Mouse (Mus musculus): Measurements from ENCODE around the gene Net1.
A peak's percentile ranks its signal among the peaks of the same experiment; 100 is the strongest.
"Not testable (repeated sequence)": the region's sequence is repeated elsewhere in the genome, so short reads cannot be mapped to it uniquely, and the experiment has no call there.

Gene Net1

DNA sequence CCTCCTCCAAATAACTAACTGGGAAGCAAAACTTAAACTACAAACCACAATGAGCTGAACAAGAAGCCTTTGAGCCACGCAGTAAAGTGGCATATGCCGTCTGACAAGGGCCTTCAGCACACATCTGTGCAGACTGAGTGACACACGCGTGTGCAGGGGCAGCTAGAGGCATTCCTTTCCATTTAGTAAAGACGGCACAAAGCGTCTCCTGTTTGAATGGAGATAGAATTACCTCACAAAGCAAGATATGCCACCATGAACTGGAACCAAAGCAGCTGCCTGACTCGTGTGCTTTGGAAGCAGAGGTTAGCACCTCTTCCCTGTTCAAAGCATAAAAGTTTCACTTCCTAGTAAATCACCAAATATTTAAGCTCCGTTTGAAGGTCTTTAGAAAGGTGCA, 28.0 kb downstream of the Net1 start:
- DNase-seq (ENCODE audit: low spot score in 2 of 2), result no peak

DNA sequence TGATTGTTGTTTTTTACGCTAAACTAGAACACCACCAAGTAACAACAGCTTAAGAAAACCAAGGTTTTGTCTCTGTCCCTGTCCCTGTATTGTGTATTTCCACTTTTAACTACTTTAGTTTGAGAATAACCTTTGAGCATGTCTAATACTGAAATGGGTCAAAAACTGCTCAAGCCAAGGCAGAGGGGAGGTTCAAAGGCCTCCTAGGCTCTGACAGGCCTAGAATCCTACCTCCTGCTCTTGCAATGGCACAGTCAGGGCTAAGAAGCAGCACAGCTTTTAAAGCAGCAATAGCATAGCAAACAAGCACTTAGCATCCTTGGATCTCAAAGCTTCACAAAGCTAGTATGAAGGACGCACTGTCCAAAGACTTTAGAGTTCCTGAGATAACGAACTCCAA, 28.9 kb downstream of the Net1 start:
- DNase-seq (ENCODE audit: low spot score in 2 of 2), result no peak

- no peak for DNase-seq (ENCODE audit: low spot score in 2 of 2)
Measured at GRCm38 (mm10) chr13:3886663-3887062, 31.4 kb downstream of the Net1 start.

DNA sequence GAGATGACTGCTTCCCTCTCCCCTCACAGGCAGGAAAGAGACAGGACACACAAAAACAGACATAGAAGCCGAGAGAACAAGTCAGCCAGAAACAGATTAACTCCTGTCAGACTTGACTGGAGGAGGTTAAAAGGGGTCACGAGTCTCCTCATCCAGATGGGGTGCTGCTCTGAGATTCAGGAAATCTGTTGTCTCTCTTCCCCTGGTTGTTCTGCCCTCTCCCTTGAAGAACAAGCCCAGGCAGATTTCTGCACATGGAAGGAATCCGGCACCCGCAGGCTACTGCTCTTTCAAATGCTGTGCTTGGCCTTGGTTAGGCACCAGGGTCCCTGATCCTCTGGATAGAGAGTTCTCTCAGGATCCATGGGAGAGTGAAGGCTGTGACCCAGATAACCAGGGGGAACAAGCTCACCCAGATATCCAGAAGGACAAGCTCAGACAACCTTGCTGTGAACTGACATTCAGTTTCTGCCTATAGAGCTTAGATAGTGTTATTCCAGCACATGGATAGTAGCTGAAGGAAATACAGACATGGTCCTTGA, 40.3 kb downstream of the Net1 start:
- DNase-seq (ENCODE audit: low spot score in 2 of 2), result no peak

- DNase-seq (ENCODE audit: low spot score in 2 of 2), result no peak
Measured at GRCm38 (mm10) chr13:3877185-3877584, 40.8 kb downstream of the Net1 start.

DNA sequence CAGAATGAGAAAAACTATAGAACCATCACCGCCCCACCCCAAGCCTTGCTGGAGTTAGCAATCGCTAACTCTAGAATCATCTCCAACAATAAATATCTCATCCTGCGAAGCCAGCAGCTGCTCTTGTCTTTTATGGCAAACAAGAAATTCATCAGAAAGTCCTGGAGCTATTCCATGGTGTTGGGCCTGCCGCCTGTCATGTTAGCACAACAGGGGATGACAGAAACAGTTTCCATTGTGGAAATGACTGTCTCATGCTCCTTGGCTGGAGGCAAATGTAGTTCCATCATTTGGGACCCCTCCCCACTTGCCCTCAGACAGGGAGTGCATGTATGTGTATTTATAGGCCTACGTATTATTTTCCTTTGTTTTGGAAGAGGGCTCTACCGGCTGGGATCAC, 41.6 kb downstream of the Net1 start:
- no peak for DNase-seq (ENCODE audit: low spot score in 2 of 2)

DNA sequence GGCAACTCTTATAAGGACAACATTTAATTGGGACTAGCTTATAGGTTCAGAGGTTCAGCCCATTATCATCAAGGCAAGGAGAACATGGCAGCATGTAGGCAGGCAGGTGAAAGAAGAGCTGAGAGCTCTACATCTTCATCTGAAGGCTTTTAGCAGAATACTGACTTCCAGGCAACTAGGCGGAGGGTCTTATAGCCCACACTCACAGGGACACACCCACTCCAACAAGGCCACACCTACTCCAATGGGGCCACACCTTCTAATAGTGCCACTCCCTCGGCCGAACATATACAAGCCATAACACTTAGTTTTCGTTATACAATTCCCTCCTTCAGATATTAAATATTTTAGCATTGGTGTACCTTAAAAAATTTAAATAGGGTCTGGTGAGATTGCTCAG, 45.2 kb downstream of the Net1 start:
- no peak for DNase-seq (ENCODE audit: low spot score in 2 of 2)

DNA sequence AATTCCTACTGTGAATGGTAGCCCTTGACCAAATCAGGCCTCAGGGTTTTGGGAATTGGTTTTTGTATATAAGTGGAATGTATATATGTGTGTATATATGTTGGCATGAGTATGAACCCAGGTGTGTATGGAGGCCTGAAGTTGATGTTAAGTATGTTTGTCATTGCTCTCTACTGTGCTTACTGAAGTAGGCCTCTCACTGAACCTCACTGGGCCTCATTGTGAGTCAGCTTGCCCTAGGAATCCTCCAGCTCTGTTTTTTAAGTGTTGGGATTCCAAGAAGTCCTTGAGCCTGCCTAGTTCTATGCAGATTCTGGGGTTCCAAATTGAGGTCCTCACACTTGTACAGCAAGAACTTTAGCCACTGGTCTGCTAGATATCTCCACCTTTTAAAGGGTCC, 48.1 kb downstream of the Net1 start:
- no peak for DNase-seq (ENCODE audit: low spot score in 2 of 2)

DNA sequence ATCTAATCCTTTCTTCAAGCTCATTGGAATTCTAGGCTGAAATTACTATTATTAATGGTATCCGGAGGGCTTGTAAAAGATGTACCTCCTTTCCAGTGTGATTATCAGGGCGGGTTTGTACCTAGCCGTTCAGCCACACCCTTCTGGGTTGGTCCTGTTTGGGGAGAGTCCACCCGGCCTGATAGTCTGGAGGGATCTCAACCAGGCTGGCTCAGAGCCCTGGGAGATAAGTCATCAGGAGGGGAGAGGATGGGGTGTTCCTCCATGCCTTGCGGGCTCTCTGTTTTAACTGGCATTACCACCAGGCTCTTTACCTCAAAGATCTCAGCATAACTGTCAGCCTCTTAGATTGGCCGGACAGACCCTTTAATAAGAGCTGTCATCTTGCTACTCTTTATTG, 50.9 kb downstream of the Net1 start:
- no peak for DNase-seq (ENCODE audit: low spot score in 2 of 2)

DNA sequence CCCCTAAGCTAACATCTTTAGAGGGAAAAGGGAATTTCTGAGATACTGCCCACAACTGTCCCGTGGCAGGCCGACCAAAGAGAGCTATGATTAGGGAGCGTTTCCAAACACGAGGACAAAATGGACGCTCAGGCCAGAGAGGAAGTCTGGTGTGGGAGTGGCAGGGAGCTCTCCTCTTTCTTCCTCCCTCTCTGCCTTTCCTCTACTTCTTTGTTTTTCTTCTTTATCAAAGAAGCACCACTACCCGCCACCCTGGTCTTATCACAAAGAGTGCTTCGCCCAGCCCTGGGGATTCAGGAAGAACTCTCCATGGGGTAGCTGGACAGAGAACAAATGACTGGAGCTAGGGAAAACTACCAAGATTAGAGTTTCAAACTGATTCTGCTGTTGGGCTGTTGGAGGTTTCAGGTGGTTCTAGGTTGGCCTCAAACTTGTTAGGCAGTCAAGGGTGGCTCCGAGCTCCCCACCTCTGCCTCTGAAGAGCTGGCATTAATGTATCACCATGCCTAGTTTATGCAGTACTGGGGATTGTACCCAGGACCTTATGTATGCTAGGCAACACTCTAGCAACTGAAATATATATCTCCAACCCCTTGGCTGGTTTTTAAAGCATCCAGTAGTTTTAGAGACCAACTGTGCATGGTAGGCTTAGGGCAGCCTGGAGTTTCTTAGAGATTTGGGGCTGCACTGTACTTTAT, 51.5 kb downstream of the Net1 start:
- no peak for DNase-seq (ENCODE audit: low spot score in 2 of 2)

GRCm38 (mm10) chr13:3865648-3866354, 52.2 kb downstream of the Net1 start:
- no peak for DNase-seq (ENCODE audit: low spot score in 2 of 2)

GRCm38 (mm10) chr13:3862922-3863580, 55.0 kb downstream of the Net1 start:
- peak; percentile 49 to 64 for DNase-seq (ENCODE audit: low spot score in 2 of 2)

DNA sequence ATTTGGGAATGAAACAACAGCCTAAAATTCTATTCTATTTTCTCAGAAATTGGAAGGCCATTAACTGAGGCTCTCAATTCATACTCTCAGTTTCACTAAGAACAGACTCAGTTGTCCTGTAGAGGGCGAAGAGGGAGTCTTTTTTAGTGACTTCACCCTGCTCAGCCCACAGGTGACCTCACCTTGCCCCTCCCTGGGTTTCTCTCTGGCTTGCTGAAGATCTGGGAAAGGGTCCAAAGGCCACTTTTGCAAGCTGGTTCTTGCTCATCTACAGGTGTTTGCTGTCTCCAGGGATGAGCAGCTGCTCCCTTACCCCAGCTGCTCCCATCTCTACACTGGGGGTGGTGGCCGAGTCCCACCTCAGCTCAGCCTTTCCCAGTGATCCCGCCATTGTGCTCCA, 55.7 kb downstream of the Net1 start:
- no peak for DNase-seq (ENCODE audit: low spot score in 2 of 2)

DNA sequence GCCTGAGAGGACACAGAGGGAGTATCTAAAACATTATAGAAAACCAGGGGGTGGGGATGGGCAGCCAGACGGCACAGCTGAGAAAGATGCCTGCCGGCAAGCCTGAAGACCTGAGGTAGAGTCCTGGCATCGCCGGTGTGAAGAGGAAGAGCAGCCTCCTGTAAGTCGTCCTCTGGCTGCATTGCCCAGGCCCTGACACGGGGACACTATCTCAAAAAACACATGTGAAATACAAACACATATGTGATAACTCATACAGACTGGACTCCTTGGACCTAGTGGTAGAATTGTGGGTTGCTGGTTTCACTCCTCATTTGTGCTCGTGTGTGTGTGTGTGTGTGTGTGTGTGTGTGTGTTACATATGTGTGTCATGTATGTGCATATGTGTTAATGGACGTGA, 56.8 kb downstream of the Net1 start:
- DNase-seq (ENCODE audit: low spot score in 2 of 2), result no peak

DNA sequence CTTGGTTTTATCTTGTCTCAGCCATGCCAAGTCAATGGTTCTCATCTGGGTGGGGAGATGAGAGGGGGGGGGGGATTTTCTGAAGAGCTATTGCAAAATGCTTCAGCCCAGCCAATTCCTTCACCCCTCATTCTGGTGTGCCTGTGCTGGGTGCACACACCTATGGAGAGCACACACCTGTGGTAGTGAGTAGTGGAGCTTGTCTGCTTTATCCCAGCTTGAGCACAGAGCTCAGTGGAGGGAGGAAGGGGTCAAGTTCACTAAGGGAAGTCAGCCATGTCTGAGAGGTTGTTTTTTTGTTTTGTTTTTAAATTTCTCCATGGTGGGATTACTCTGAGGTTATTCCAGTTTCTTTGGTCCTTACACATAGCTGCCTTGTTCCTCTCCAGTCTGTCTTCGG, 61.8 kb downstream of the Net1 start:
- DNase-seq (ENCODE audit: low spot score in 2 of 2), result no peak

GRCm38 (mm10) chr13:3854856-3855255, 63.2 kb downstream of the Net1 start:
- DNase-seq (ENCODE audit: low spot score in 2 of 2), result no peak

GRCm38 (mm10) chr13:3853648-3854333, 64.2 kb downstream of the Net1 start, which contains the start of gene Calm5:
TSS of gene Calm5 (plus strand) at chr13:3854173.
- DNase-seq (ENCODE audit: low spot score in 2 of 2), result not testable (repeated sequence)

- no peak for DNase-seq (ENCODE audit: low spot score in 2 of 2)
Measured at GRCm38 (mm10) chr13:3850330-3850729, 67.7 kb downstream of the Net1 start.

GRCm38 (mm10) chr13:3840662-3841061, 77.4 kb downstream of the Net1 start:
- DNase-seq (ENCODE audit: low spot score in 2 of 2), result not testable (repeated sequence)

DNA sequence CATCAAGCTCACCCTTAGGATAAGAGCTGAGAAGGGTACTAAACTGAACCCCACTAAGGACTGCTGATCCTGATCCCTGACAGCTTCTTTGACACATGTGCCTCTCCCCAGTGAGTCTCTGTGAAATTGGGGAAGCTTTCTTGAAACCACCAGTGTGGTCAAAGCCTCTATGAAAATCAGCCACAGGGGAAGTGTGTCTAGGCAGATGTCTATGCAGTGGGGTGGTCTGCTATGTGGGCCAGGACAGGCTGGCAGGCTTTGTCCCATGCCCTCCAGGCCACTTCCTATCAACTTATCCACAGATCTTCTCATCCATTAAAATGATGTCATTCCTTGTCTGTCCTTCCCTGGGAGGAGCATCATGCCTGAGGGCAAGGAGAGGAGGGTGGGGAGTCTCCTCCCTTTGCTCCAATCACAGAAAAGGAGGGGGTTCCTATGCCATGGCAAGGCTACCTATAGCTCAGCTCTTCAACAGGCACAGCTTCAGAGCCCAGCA, 80.7 kb downstream of the Net1 start, which contains the start of gene Calm4:
Calm4 (plus strand) TSS at position 446 of the 496 bp plus-strand sequence.
- not testable (repeated sequence) for DNase-seq (ENCODE audit: low spot score in 2 of 2)

GRCm38 (mm10) chr13:3833644-3834043, 84.4 kb downstream of the Net1 start:
- not testable (repeated sequence) for DNase-seq (ENCODE audit: low spot score in 2 of 2)

- no peak for DNase-seq (ENCODE audit: low spot score in 2 of 2)
Measured at GRCm38 (mm10) chr13:3832450-3832849, 85.6 kb downstream of the Net1 start.

All from right cerebral cortex, postnatal 36 days (tissue).